ENCODE assay signal across 9 mouse cellular contexts in the genomic region with DNA sequence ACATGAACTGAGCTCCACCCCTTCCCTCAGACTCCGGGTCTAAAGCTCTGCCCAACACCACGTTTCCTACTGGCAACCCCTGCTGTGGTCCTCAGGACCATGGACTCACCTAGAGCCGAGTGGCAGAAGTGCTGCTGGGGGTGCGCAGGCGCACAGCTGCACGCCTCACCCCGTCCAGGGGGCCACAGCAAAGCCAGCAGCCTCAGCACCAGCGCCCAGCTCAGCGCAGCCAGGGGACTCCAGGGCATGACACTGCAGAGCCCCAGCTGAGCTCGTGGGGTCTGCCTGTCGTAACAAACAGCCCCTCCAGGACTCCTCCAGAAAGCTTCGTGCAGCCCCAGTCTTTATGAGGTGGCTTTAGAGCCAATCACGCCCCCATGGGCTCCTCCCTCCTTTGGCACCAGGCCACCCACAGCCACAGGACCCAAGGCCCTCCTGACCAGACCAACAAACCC. TPM values are rescaled to one million over a fixed set of nuclear protein-coding genes. Genes with fewer than 3 reads are reported as not detected.
DNase-seq lines count a peak whose midpoint lies in the region; ATAC-seq lines count a peak whose summit lies in the region.
"Had no signal": no experiment of that assay in that cellular context is flagged by ENCODE, and none has a peak within 500 bp of the region (broad histone marks: within the 10 kb centered on the region; RNA-seq: fewer than 3 reads in every experiment).

No protein-coding gene starts in this region.

- H3K4me1 ChIP-seq in heart, embryonic 15.5 days (replicated peaks): peaks cover 6% of the 10 kb centered on the region
- H3K4me1 ChIP-seq in limb, embryonic 15.5 days: peaks cover 7% of the 10 kb centered on the region

- 0 out of 2 replicates have a peak, but pooled peaks have one; percentile 39 for ATAC-seq in heart, embryonic 15.5 days (replicated peaks; ENCODE audit: insufficient number of reproducible peaks, insufficient read depth, low FRiP score, low read depth)
- no peak for ATAC-seq in limb, embryonic 15.5 days (ENCODE audit: insufficient number of reproducible peaks, low FRiP score, low TSS enrichment, low read depth)

- H3K4me3 ChIP-seq in heart, embryonic 15.5 days: peak overlapping the region; percentile 27
- H3K4me3 ChIP-seq in limb, embryonic 15.5 days: peak overlapping the region; percentile 27; the same call in 1 of the 2 replicates

- H3K27ac ChIP-seq in heart, embryonic 15.5 days: no peak overlapping the region
- H3K27ac ChIP-seq in limb, embryonic 15.5 days: no peak overlapping the region
- H3K27ac ChIP-seq: liver, embryonic 14.5 days had no signal

- WGBS in heart, embryonic 15.5 days: 5% methylated on average over 13 of the region's 13 CpGs
- 8% methylated on average over 13 of the region's 13 CpGs for WGBS in limb, embryonic 15.5 days

- H3K9ac ChIP-seq in heart, embryonic 15.5 days: no peak overlapping the region
- H3K9ac ChIP-seq in limb, embryonic 15.5 days: 0 out of 2 replicates have a peak overlapping the region, but pooled peaks have one; percentile 29
- H3K9ac ChIP-seq: liver, embryonic 14.5 days had no signal

- DNase-seq in adrenal gland, adult 2 months: peak; percentile 25
- DNase-seq in adrenal gland, postnatal 4 days (ENCODE audit: low spot score in 2 of 2): no peak
- DNase-seq in right cerebral cortex, postnatal 14 days: peak; percentile 40
- no peak for DNase-seq in right cerebral cortex, postnatal 36 days (ENCODE audit: low spot score in 2 of 2)
- peak; percentile 51 for DNase-seq in ovary, postnatal 36 days (ENCODE audit: low spot score)
- no peak for DNase-seq in frontal cortex, adult 2 months (ENCODE audit: extremely low spot score in 1 of 2, low spot score in 1 of 2)

- no peaks in the 10 kb centered on the region for H3K9me3 ChIP-seq in heart, embryonic 15.5 days (replicated peaks)
- no peaks in the 10 kb centered on the region for H3K9me3 ChIP-seq in limb, embryonic 15.5 days

- H3K4me2 ChIP-seq in heart, embryonic 15.5 days: peak overlapping the region; percentile 58
- H3K4me2 ChIP-seq in limb, embryonic 15.5 days: peak overlapping the region; percentile 53

- H3K27me3 ChIP-seq in heart, embryonic 15.5 days: peaks cover 79% of the 10 kb centered on the region
- H3K27me3 ChIP-seq in limb, embryonic 15.5 days: no peaks in the 10 kb centered on the region

- H3K36me3 ChIP-seq in heart, embryonic 15.5 days: no peaks in the 10 kb centered on the region
- no peaks in the 10 kb centered on the region for H3K36me3 ChIP-seq in limb, embryonic 15.5 days

RNA-seq across cellular contexts. Expression of gene Timp4, which starts 0.4 kb away (rescaled TPM):
- 1 to 10 TPM; 4.4 to 7.1 TPM for total RNA-seq in adrenal gland, adult 2 months (2021)
- 23.6 and 30.8 TPM in 2 replicates for polyA plus RNA-seq in adrenal gland, adult 2 months (2012; rRNA removed)
- total RNA-seq in adrenal gland, postnatal 4 days (2021): 1 to 10 TPM; 1.1 to 1.9 TPM
- polyA plus RNA-seq in heart, embryonic 15.5 days (2015; fragmentation: Nextera tagmentation; extraction: Ambion mirVana): 0.48 and 0.90 TPM in 2 replicates
- 0.64 and 0.67 TPM in 2 replicates for polyA plus RNA-seq in limb, embryonic 15.5 days (2015; fragmentation: Nextera tagmentation; extraction: Ambion mirVana)
- 19.8 and 25.9 TPM in 2 replicates for polyA plus RNA-seq in frontal cortex, adult 2 months (2012; rRNA removed)
- polyA plus RNA-seq: liver, embryonic 14.5 days had no signal

RNA-seq across cellular contexts. Expression of gene Gm17482, which starts 24.4 kb away (rescaled TPM):
- not detected for total RNA-seq in adrenal gland, adult 2 months (2021)
- not detected in 2 replicates for polyA plus RNA-seq in adrenal gland, adult 2 months (2012; rRNA removed)
- not detected for total RNA-seq in adrenal gland, postnatal 4 days (2021)
- polyA plus RNA-seq in heart, embryonic 15.5 days (2015; fragmentation: Nextera tagmentation; extraction: Ambion mirVana): not detected in 2 replicates
- polyA plus RNA-seq in limb, embryonic 15.5 days (2015; fragmentation: Nextera tagmentation; extraction: Ambion mirVana): not detected in 2 replicates
- polyA plus RNA-seq in frontal cortex, adult 2 months (2012; rRNA removed): not detected in 2 replicates
- polyA plus RNA-seq: liver, embryonic 14.5 days had no signal

Comparison
In these comparisons a context has a peak if more than half of its experiments do, and no peak if none do; other contexts are left out.
1. DNase-seq: peak in adrenal gland, adult 2 months (single experiment), right cerebral cortex, postnatal 14 days (single experiment) and ovary, postnatal 36 days (single experiment); none in adrenal gland, postnatal 4 days (0 of 2), right cerebral cortex, postnatal 36 days (0 of 2) and frontal cortex, adult 2 months (0 of 2).
2. RNA of gene Timp4, which starts 0.4 kb away (polyA plus RNA-seq): 23.6 to 30.8 TPM in adrenal gland, adult 2 months and 19.8 to 25.9 TPM in frontal cortex, adult 2 months; 0.64 to 0.67 TPM in limb, embryonic 15.5 days and 0.48 to 0.90 TPM in heart, embryonic 15.5 days; every median in the first group is over 10 times any median in the second.